14 mouse cellular contexts compared by ENCODE assay signal in the genomic region with DNA sequence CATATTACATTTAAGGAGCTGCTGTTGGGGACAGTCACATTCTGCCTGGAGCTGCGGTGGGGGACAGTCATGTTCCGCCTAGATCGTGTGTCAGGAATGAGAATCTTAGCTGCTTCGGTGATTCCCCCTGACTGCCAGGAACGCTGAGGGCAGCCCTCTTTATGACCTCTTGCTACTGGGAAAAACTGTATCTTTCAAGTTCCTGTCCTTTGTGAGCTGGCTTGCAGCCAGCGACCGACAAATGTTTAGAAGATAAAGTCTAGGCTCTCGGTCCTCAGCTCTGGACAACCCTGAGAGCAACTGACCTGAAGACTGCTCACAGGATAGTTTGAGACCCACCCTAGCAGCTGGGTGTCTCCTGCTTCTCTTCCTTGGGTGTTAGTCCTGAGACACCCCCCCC. TPM values are rescaled to one million over a fixed set of nuclear protein-coding genes. Genes with fewer than 3 reads are reported as not detected.
DNase-seq lines count a peak whose midpoint lies in the region; ATAC-seq and TF ChIP-seq lines count a peak whose summit lies in the region.
"Had no signal": no experiment of that assay in that cellular context is flagged by ENCODE, and none has a peak within 500 bp of the region (broad histone marks: within the 10 kb centered on the region; RNA-seq: fewer than 3 reads in every experiment).

No protein-coding gene starts in this region.

- peak; percentile 4 for DNase-seq in embryonic facial prominence, embryonic 11.5 days (ENCODE audit: low spot score)
- no peak for DNase-seq in embryonic facial prominence, embryonic 10.5 days (ENCODE audit: low spot score)
- DNase-seq in lung, postnatal 36 days: no peak
- peak; percentile 14 for DNase-seq in embryo, embryonic 10.5 days (ENCODE audit: low spot score)
- DNase-seq in forebrain, postnatal 0 days: no peak
- DNase-seq in right cerebral cortex, postnatal 36 days (ENCODE audit: low spot score in 2 of 2): no peak
- DNase-seq: gastrocnemius, adult 2 months had no signal

- no peak for TF ChIP-seq CTCF in forebrain, postnatal 0 days (IDR thresholded peaks at IDR 0.05; ENCODE audit: low read depth)

- no peaks in the 10 kb centered on the region for H3K36me3 ChIP-seq in embryonic facial prominence, embryonic 11.5 days (replicated peaks; ENCODE audit: control insufficient read depth, insufficient read depth, low read depth, low read length)
- no peaks in the 10 kb centered on the region for H3K36me3 ChIP-seq in embryonic facial prominence, embryonic 10.5 days (replicated peaks)
- H3K36me3 ChIP-seq in lung, embryonic 15.5 days: no peaks in the 10 kb centered on the region
- H3K36me3 ChIP-seq in forebrain, postnatal 0 days (ENCODE audit: insufficient read depth): no peaks in the 10 kb centered on the region

- H3K4me1 ChIP-seq in embryonic facial prominence, embryonic 11.5 days (ENCODE audit: control insufficient read depth, insufficient read depth, low read length): no peaks in the 10 kb centered on the region
- H3K4me1 ChIP-seq in embryonic facial prominence, embryonic 10.5 days: peaks cover 8% of the 10 kb centered on the region; the same call in 1 of the 2 replicates
- H3K4me1 ChIP-seq in lung, embryonic 15.5 days: peaks cover 9% of the 10 kb centered on the region; the same call in 1 of the 2 replicates
- no peaks in the 10 kb centered on the region for H3K4me1 ChIP-seq in forebrain, postnatal 0 days (ENCODE audit: insufficient read depth)

- no peak overlapping the region for H3K4me2 ChIP-seq in embryonic facial prominence, embryonic 11.5 days (ENCODE audit: low read depth, low read length)
- 0 out of 2 replicates have a peak overlapping the region, but pooled peaks have one; percentile 18 for H3K4me2 ChIP-seq in lung, embryonic 15.5 days
- H3K4me2 ChIP-seq in forebrain, postnatal 0 days (ENCODE audit: low read depth): no peak overlapping the region

- no peak overlapping the region for H3K4me3 ChIP-seq in embryonic facial prominence, embryonic 11.5 days (ENCODE audit: low read depth, low read length)
- H3K4me3 ChIP-seq in embryonic facial prominence, embryonic 10.5 days: no peak overlapping the region
- no peak overlapping the region for H3K4me3 ChIP-seq in lung, embryonic 15.5 days
- no peak overlapping the region for H3K4me3 ChIP-seq in forebrain, postnatal 0 days (ENCODE audit: low read depth, low read length)
- H3K4me3 ChIP-seq: gastrocnemius, adult 2 months had no signal

- no peak for ATAC-seq in embryonic facial prominence, embryonic 11.5 days (replicated peaks; ENCODE audit: insufficient number of reproducible peaks, low FRiP score, low TSS enrichment, low read depth)
- no peak for ATAC-seq in lung, embryonic 15.5 days (ENCODE audit: borderline replicate concordance, extremely low read depth, low FRiP score, low TSS enrichment)
- ATAC-seq in megakaryocyte-erythroid progenitor cell, adult 5-6 weeks (replicated peaks; ENCODE audit: low FRiP score, low TSS enrichment, poor library complexity, severe bottlenecking): peak; percentile 56
- ATAC-seq in forebrain, postnatal 0 days: no peak

- no peaks in the 10 kb centered on the region for H3K27me3 ChIP-seq in embryonic facial prominence, embryonic 11.5 days (ENCODE audit: control insufficient read depth, insufficient read depth, low read length)
- no peaks in the 10 kb centered on the region for H3K27me3 ChIP-seq in embryonic facial prominence, embryonic 10.5 days (replicated peaks; ENCODE audit: low read depth, poor library complexity, severe bottlenecking)
- no peaks in the 10 kb centered on the region for H3K27me3 ChIP-seq in lung, embryonic 15.5 days
- no peaks in the 10 kb centered on the region for H3K27me3 ChIP-seq in forebrain, postnatal 0 days (ENCODE audit: insufficient read depth, low read length)

- no peak overlapping the region for H3K9ac ChIP-seq in embryonic facial prominence, embryonic 11.5 days (replicated peaks; ENCODE audit: low read length)
- no peak overlapping the region for H3K9ac ChIP-seq in lung, embryonic 15.5 days
- H3K9ac ChIP-seq in forebrain, postnatal 0 days: no peak overlapping the region

- 26% methylated on average over 8 of the region's 8 CpGs for WGBS in embryonic facial prominence, embryonic 11.5 days
- WGBS in embryonic facial prominence, embryonic 10.5 days: 40% methylated on average over 8 of the region's 8 CpGs
- WGBS in lung, embryonic 15.5 days: 5% methylated on average over 8 of the region's 8 CpGs
- 52% methylated on average over 8 of the region's 8 CpGs for WGBS in forebrain, postnatal 0 days

- no peaks in the 10 kb centered on the region for H3K9me3 ChIP-seq in embryonic facial prominence, embryonic 11.5 days (replicated peaks; ENCODE audit: control insufficient read depth, low read length)
- 0 out of 2 replicates have a peak, but pooled peaks cover 4% of the 10 kb centered on the region for H3K9me3 ChIP-seq in embryonic facial prominence, embryonic 10.5 days
- no peaks in the 10 kb centered on the region for H3K9me3 ChIP-seq in lung, embryonic 15.5 days
- no peaks in the 10 kb centered on the region for H3K9me3 ChIP-seq in forebrain, postnatal 0 days (ENCODE audit: low read length)

- H3K27ac ChIP-seq in embryonic facial prominence, embryonic 11.5 days (replicated peaks; ENCODE audit: low read depth, low read length): no peak overlapping the region
- H3K27ac ChIP-seq in embryonic facial prominence, embryonic 10.5 days (replicated peaks): no peak overlapping the region
- no peak overlapping the region for H3K27ac ChIP-seq in lung, embryonic 15.5 days
- no peak overlapping the region for H3K27ac ChIP-seq in forebrain, postnatal 0 days (ENCODE audit: low read depth, low read length)
- H3K27ac ChIP-seq: gastrocnemius, adult 2 months; macrophage had no signal

RNA-seq across cellular contexts. Expression of a gene that starts 5.6 kb away (rescaled TPM):
- polyA plus RNA-seq in embryonic facial prominence, embryonic 11.5 days (2014; fragmentation: Nextera tagmentation; extraction: Ambion mirVana): not detected in 2 replicates
- polyA plus RNA-seq in embryonic facial prominence, embryonic 10.5 days (2016; fragmentation: Nextera tagmentation; extraction: Ambion mirVana): not detected in 2 replicates
- not detected in 2 replicates for polyA plus RNA-seq in lung, embryonic 15.5 days (2015; fragmentation: Nextera tagmentation; extraction: Ambion mirVana)
- total RNA-seq in megakaryocyte-erythroid progenitor cell, adult 5-6 weeks (2014; fragmentation: Nextera tagmentation): 0.24 and 2.2 TPM in 2 replicates
- 0.38 and 1.5 TPM in 2 replicates for total RNA-seq in megakaryocyte-erythroid progenitor cell, adult 5-6 weeks (2017)
- not detected in 2 replicates for total RNA-seq in forebrain, postnatal 0 days (2014; rRNA removed)
- polyA plus RNA-seq in forebrain, postnatal 0 days (2015; fragmentation: Nextera tagmentation; extraction: Ambion mirVana): not detected in 2 replicates
- total RNA-seq: gastrocnemius, adult 2 months; layer of hippocampus, adult 18-20 months had no signal
- polyA plus RNA-seq: cortical plate, adult 2 months; macrophage; neural tube, embryonic 14.5 days; stomach, embryonic 14.5 days had no signal

RNA-seq across cellular contexts. Expression of a gene that starts 37.3 kb away (rescaled TPM):
- not detected in 2 replicates for polyA plus RNA-seq in embryonic facial prominence, embryonic 11.5 days (2014; fragmentation: Nextera tagmentation; extraction: Ambion mirVana)
- not detected in 2 replicates for polyA plus RNA-seq in embryonic facial prominence, embryonic 10.5 days (2016; fragmentation: Nextera tagmentation; extraction: Ambion mirVana)
- not detected in 2 replicates for polyA plus RNA-seq in lung, embryonic 15.5 days (2015; fragmentation: Nextera tagmentation; extraction: Ambion mirVana)
- total RNA-seq in megakaryocyte-erythroid progenitor cell, adult 5-6 weeks (2014; fragmentation: Nextera tagmentation): not detected in 2 replicates
- total RNA-seq in megakaryocyte-erythroid progenitor cell, adult 5-6 weeks (2017): not detected in 2 replicates
- not detected in 2 replicates for total RNA-seq in forebrain, postnatal 0 days (2014; rRNA removed)
- polyA plus RNA-seq in forebrain, postnatal 0 days (2015; fragmentation: Nextera tagmentation; extraction: Ambion mirVana): not detected in 2 replicates
- total RNA-seq: gastrocnemius, adult 2 months; layer of hippocampus, adult 18-20 months had no signal
- polyA plus RNA-seq: cortical plate, adult 2 months; macrophage; neural tube, embryonic 14.5 days; stomach, embryonic 14.5 days had no signal

Comparison
In these comparisons a context has a peak if more than half of its experiments do, and no peak if none do; other contexts are left out.
1. DNase-seq: peak in embryonic facial prominence, embryonic 11.5 days (single experiment) and embryo, embryonic 10.5 days (single experiment); none in embryonic facial prominence, embryonic 10.5 days (single experiment), lung, postnatal 36 days (single experiment), forebrain, postnatal 0 days (single experiment) and right cerebral cortex, postnatal 36 days (0 of 2).